Mouse (Mus musculus) kidney, postnatal 25 days (tissue): ENCODE measurements around the gene Cmtr1.
"Not testable (repeated sequence)": the region's sequence is repeated elsewhere in the genome, so short reads cannot be mapped to it uniquely, and the experiment has no call there.

ENCODE experiments used
- DNase-seq, 2 experiments: peaks; one replicate each; pipeline ENCODE4 v3.0.0; 2021; ENCODE audit warnings: mixed read lengths in 2 of 2

Cmtr1 gene

GRCm38 (mm10) chr17:29706981-29707545 lies 46.7 kb downstream of the Cmtr1 start:
- peak; percentile 45 to 62 for DNase-seq

GRCm38 (mm10) chr17:29708783-29709182 lies 48.4 kb downstream of the Cmtr1 start:
- no peak for DNase-seq

GRCm38 (mm10) chr17:29710562-29711044 lies 50.2 kb downstream of the Cmtr1 start:
- no peak for DNase-seq

- peak; percentile 90 to 91 for DNase-seq
These were observed 50.8 kb downstream of the Cmtr1 start for GRCm38 (mm10) chr17:29711076-29711744.

GRCm38 (mm10) chr17:29711745-29712431 lies 51.5 kb downstream of the Cmtr1 start:
- DNase-seq = no peak

- DNase-seq = no peak
These were observed 52.2 kb downstream of the Cmtr1 start for GRCm38 (mm10) chr17:29712565-29712964.

GRCm38 (mm10) chr17:29713734-29714133 lies 53.3 kb downstream of the Cmtr1 start:
- not testable (repeated sequence) for DNase-seq

- DNase-seq = peak; percentile 96
These were observed 56.5 kb downstream of the Cmtr1 start, which contains the start of gene Ccdc167 for GRCm38 (mm10) chr17:29716732-29717445. Gene Ccdc167 (minus strand): TSS chr17:29717044.

- DNase-seq = no peak
These were observed 58.3 kb downstream of the Cmtr1 start for GRCm38 (mm10) chr17:29718660-29719059.

GRCm38 (mm10) chr17:29719628-29720575 lies 59.5 kb downstream of the Cmtr1 start:
- DNase-seq = no peak

- no peak for DNase-seq
These were observed 60.5 kb downstream of the Cmtr1 start for GRCm38 (mm10) chr17:29720755-29721365.

GRCm38 (mm10) chr17:29724610-29725009 lies 64.2 kb downstream of the Cmtr1 start:
- DNase-seq = no peak

GRCm38 (mm10) chr17:29725027-29725620 lies 64.7 kb downstream of the Cmtr1 start:
- no peak for DNase-seq

- no peak for DNase-seq
These were observed 67.7 kb downstream of the Cmtr1 start for GRCm38 (mm10) chr17:29728082-29728481.

GRCm38 (mm10) chr17:29730510-29731265 lies 70.3 kb downstream of the Cmtr1 start:
- no peak for DNase-seq

GRCm38 (mm10) chr17:29731266-29731952 lies 71.0 kb downstream of the Cmtr1 start:
- DNase-seq = no peak

- DNase-seq = no peak
These were observed 71.5 kb downstream of the Cmtr1 start for GRCm38 (mm10) chr17:29731953-29732325.

- no peak for DNase-seq
These were observed 72.1 kb downstream of the Cmtr1 start for GRCm38 (mm10) chr17:29732522-29732921.

GRCm38 (mm10) chr17:29736448-29737014 lies 76.1 kb downstream of the Cmtr1 start:
- DNase-seq = no peak
